Mouse (Mus musculus) thymus, adult 2 months (tissue): ENCODE measurements around the gene Insl5. TPM values are rescaled to one million over a fixed set of nuclear protein-coding genes. Genes with fewer than 3 reads are reported as not detected.

ENCODE experiments used
- DNase-seq: peaks from one replicate; pipeline ENCODE4 v3.0.0; 2021
- H3K27ac ChIP-seq: fragments of 200-500 bp; 2 replicates; pipeline ENCODE4 v1.5.1; 2012; ENCODE audit warnings: low read length, control low read depth; ENCODE audit not compliant: control insufficient read depth, insufficient read depth
- H3K27me3 ChIP-seq: fragments of 200-500 bp; 2 replicates; pipeline ENCODE4 v1.6.1; 2012; ENCODE audit warnings: mild to moderate bottlenecking, low read length, moderate library complexity, mixed read lengths; ENCODE audit not compliant: control insufficient read depth, insufficient read depth
- H3K36me3 ChIP-seq: fragments of 200-500 bp; 2 replicates; pipeline ENCODE4 v1.6.1; 2012; ENCODE audit warnings: mild to moderate bottlenecking, low read length, moderate library complexity; ENCODE audit not compliant: control insufficient read depth, insufficient read depth
- H3K4me1 ChIP-seq: fragments of 200-500 bp; replicated peaks from 2 replicates; pipeline ENCODE4 v1.6.1; 2012; ENCODE audit warnings: low read length; ENCODE audit not compliant: control insufficient read depth, insufficient read depth
- H3K4me3 ChIP-seq: fragments of 200-500 bp; 2 replicates; pipeline ENCODE4 v1.5.1; 2012; ENCODE audit warnings: mild to moderate bottlenecking, low read length, control low read depth, moderate library complexity; ENCODE audit not compliant: control insufficient read depth, insufficient read depth
- CTCF ChIP-seq: fragments of 200-500 bp; IDR thresholded peaks from 2 replicates; pipeline ENCODE4 v1.5.1; 2012; ENCODE audit warnings: mild to moderate bottlenecking, control low read depth, low read length, moderate library complexity, borderline replicate concordance; ENCODE audit not compliant: control insufficient read depth, poor library complexity, insufficient read depth; ENCODE audit errors: extremely low read depth
- POLR2A ChIP-seq: fragments of 200-500 bp; IDR thresholded peaks from 2 replicates; pipeline ENCODE4 v1.6.1; 2012; ENCODE audit warnings: mild to moderate bottlenecking, low read length, control low read depth, moderate library complexity; ENCODE audit not compliant: control insufficient read depth, poor library complexity, insufficient read depth; ENCODE audit errors: extremely low read depth
- WGBS: fragments of 180-500 bp; shearing (Covaris S2); methylation state at CpG from one replicate; pipeline ENCODE4 v1.1.7; 2018; 5-methylcytosine and 5-hydroxymethylcytosine counted together
- polyA plus RNA-seq: library from polyadenylated mRNA; depleted of rRNA; stranded (reverse); fragments of >200 nt; gene quantifications from 2 replicates; pipeline ENCODE4 v1.2.3, GENCODE M21; 2012; rRNA removed

Gene Insl5
- 15.7 and 19.4 TPM in 2 replicates for polyA plus RNA-seq

DNA sequence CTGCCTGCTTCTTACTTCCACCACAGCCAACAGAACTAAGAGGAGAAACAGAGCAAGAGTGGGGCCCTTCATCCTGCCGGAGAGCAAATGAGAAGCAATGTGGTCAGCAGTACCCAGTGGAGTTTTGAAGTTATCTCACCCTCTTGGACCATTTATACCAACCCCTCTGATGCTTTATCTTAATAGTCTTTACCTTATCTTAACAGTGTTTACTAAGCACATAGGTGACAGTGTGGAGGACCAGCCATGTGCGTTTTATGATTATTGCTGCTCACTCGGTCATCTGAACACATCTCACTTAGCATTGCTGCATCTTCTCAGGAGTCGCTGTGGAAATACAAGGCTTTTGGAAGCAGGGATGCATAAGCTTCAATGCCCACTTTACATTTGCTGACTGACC is at the start of gene Insl5:
Gene Insl5 (minus strand): TSS at position 222 of the 400 bp plus-strand sequence.
- H3K4me1 ChIP-seq, result peaks cover 11% of the 10 kb centered on the region
- H3K27ac ChIP-seq, result peak within 1 kb of the TSS; percentile 47
- TF ChIP-seq POLR2A (no peak), CTCF (no peak)
- H3K4me3 ChIP-seq, result no peak within 1 kb of the TSS
- WGBS, result 73% methylated on average over 4 of the region's 4 CpGs
- H3K27me3 ChIP-seq, result no peaks in the 10 kb centered on the region
- H3K36me3 ChIP-seq, result no peaks in the 10 kb centered on the region
- no peak for DNase-seq

DNA sequence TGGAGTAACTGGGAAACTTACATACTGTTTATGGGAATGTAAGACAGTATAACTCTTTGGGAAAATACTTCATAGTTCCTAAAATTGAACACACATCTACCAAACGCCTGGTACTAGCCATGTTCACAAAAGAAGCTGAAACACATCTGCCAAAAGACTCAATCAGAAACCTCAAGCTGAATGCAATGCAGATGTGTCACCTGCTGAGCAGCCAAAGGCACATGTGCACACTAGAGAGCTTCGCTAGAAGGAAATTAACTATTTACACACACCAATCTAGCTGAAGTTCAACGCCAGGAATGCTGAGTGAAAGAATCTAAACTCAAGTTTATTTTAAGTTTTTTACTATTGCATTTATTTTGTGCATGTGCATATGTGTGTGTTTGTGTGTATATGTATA is 44.0 kb upstream of the Insl5 start:
- 29% methylated on average over 3 of the region's 3 CpGs for WGBS
- no peak overlapping the region for H3K4me3 ChIP-seq

DNA sequence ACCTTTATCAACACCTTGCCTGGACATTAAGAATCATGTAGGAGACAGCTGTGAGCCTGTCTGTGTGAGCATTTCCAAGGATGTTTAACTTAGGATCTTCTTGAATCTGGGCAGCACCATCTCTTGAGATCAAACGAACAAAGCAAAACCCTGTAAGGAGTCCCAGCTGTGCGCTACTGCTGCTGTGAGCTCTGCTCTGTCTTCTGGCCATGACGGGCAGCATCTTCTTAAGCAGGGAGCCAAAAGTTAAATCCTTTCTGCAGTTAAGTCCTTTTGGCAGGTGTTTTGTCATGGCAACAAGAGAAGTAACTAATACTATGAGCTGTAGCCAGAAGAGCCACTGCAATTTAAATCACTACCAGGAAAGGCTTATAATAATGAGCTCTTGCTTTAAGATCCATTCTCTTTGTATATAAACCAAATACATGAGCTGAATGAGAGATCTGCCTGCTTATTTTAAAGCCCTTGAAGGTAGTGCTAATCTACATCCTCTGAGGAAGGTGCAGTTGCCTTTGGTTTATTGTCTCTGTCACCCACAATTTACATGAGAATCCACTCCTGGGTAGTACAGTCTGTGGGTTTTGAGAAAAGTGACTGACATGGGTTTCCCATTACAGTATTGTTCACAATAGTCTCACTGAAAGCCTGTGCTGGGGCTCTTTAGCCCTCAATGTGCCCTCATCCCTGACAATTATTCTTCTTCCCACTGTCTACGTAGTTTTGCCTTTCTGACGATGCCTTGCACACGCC is 41.4 kb upstream of the Insl5 start:
- Histone ChIP-seq H3K27me3 (no peaks in the 10 kb centered on the region), H3K4me1 (peaks cover 25% of the 10 kb centered on the region), H3K4me3 (no peak overlapping the region), H3K27ac (peak overlapping the region; percentile 78), H3K36me3 (peaks cover 13% of the 10 kb centered on the region)
- WGBS, result 60% methylated on average over 6 of the region's 6 CpGs
- DNase-seq, result no peak
- TF ChIP-seq CTCF, result no peak
- no peak for TF ChIP-seq POLR2A

More for the DNA sequence above, 44.0 kb upstream of the Insl5 start:
- DNase-seq, result peak; percentile 32
- H3K4me1 ChIP-seq, result peaks cover 25% of the 10 kb centered on the region
- H3K36me3 ChIP-seq, result peaks cover 13% of the 10 kb centered on the region
- no peak overlapping the region for H3K27ac ChIP-seq
- no peaks in the 10 kb centered on the region for H3K27me3 ChIP-seq
- TF ChIP-seq CTCF (no peak), POLR2A (no peak)

DNA sequence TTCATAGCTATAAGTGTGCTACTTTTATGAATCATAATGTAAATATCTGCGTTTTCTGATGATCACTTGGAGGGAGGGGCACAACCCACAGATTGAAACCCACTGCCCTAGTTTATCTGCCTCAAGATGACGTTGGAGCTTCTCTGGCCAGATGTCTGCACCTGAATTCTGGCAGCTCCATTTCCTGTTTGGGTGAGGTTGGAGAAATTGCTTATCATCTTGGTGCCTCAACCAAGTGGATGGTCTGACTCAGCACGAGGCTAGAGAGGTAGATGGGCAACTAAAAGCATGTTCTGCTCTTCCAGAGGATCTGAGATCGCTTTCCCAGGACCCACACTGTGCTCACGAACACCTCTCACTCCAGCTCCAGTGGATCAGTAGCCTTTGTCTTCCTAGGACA is 38.3 kb upstream of the Insl5 start:
- H3K4me1 ChIP-seq, result peaks cover 25% of the 10 kb centered on the region
- H3K4me3 ChIP-seq, result no peak overlapping the region
- TF ChIP-seq CTCF (no peak), POLR2A (no peak)
- 27% methylated on average over 5 of the region's 5 CpGs for WGBS
- H3K27ac ChIP-seq, result peak overlapping the region; percentile 77
- DNase-seq, result peak; percentile 66
- H3K27me3 ChIP-seq, result no peaks in the 10 kb centered on the region
- H3K36me3 ChIP-seq, result peaks cover 10% of the 10 kb centered on the region; the same call in 1 of the 2 replicates

DNA sequence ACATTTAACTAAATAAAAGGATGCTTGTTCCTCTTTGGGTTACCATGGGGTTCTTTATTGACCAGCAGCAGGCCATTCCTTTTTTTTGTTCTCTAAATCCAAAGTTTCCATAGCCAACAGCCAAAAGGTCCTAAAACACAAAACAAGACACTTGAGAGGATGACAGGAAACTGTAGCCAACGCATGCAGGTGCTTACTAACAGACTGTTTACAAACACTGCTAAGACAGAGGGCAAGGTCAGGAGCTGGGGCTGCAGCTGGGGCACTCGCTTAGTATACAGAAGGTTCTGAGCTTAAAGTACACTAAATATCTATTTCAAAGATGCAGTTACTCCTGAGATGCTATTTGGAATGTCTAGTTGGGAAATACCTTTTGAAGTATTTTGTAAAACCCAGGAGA is 37.8 kb upstream of the Insl5 start:
- Histone ChIP-seq H3K27me3 (no peaks in the 10 kb centered on the region), H3K4me3 (no peak overlapping the region), H3K36me3 (peaks cover 13% of the 10 kb centered on the region), H3K27ac (peak overlapping the region; percentile 94), H3K4me1 (peaks cover 27% of the 10 kb centered on the region)
- peak; percentile 37 for DNase-seq
- WGBS, result 21% methylated on average over 2 of the region's 2 CpGs
- TF ChIP-seq POLR2A, result no peak
- no peak for TF ChIP-seq CTCF

DNA sequence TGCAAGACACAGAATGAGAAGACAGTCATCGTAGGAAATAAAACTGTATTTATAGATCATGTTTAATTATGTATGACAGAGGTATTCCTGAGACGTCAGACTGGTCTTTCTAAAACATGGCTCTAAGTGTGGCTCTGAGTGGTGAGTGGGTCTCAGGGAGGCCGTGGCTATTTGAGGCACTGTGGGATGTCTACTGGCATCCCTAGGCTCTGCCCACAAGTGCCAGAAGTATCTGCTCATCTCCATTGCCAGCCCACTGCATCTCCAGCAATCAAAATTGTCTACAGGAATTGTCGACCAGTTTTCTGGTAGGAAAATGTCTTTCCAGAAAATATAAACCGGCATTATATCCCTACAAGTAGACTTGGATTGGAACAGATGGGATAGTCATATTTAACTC is 30.3 kb upstream of the Insl5 start:
- 96% methylated on average over 5 of the region's 5 CpGs for WGBS
- Histone ChIP-seq H3K4me1 (0 out of 2 replicates have a peak, but pooled peaks cover 2% of the 10 kb centered on the region), H3K27me3 (no peaks in the 10 kb centered on the region), H3K4me3 (no peak overlapping the region), H3K36me3 (peaks cover 18% of the 10 kb centered on the region), H3K27ac (no peak overlapping the region)
- no peak for DNase-seq
- TF ChIP-seq CTCF, result no peak
- TF ChIP-seq POLR2A, result no peak

DNA sequence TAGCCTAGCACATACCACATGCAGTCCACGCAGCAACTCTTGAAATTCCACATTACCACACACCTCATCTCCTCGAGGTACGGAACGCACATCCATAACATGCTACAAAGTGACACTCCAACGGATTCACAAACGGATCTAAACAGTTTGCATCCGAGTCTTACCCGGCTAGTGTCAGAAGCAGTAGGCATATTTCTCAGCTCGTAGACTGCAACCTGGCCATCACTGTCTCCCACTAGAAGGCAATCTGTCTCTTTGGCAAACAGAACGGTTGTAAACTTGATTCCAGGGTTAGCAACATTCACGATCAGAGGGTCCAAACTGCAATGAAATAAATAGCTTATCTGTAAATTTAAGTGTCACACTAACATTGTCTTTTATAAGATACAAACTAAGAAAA is 21.4 kb upstream of the Insl5 start:
- TF ChIP-seq CTCF (no peak), POLR2A (no peak)
- Histone ChIP-seq H3K27me3 (no peaks in the 10 kb centered on the region), H3K36me3 (peaks cover 15% of the 10 kb centered on the region), H3K27ac (no peak overlapping the region), H3K4me3 (no peak overlapping the region), H3K4me1 (no peaks in the 10 kb centered on the region)
- 96% methylated on average over 11 of the region's 11 CpGs for WGBS
- DNase-seq, result no peak

DNA sequence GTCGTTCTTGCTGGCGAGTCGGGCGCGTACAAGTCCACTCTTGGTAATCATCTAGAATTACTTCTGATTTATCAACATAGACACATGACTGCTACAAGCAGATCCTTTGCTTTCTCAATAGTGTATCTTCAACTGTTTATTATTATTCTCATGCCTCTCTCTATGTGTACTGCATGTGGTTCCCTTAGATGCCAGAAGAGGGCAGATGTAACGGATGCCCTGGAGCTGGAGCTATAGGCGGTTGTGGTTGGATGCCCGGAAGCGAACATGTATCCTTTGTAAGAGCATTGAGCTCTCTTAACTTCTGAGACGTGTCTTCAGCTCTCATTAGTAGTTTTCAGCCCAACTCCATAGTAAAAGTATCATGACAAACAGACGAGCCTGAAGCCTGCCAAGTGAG is 16.4 kb upstream of the Insl5 start:
- Histone ChIP-seq H3K27me3 (no peaks in the 10 kb centered on the region), H3K4me3 (no peak overlapping the region), H3K4me1 (peaks cover 16% of the 10 kb centered on the region), H3K27ac (no peak overlapping the region), H3K36me3 (peaks cover 11% of the 10 kb centered on the region; the same call in 1 of the 2 replicates)
- DNase-seq, result no peak
- TF ChIP-seq CTCF (no peak), POLR2A (no peak)
- WGBS, result 97% methylated on average over 11 of the region's 11 CpGs
